Mouse (Mus musculus) heart, embryonic 12.5 days (tissue): ENCODE measurements around the gene Ube3b. TPM values are rescaled to one million over a fixed set of nuclear protein-coding genes. Genes with fewer than 3 reads are reported as not detected.

Source experiments
- ATAC-seq: fragments of 200-750 bp; cut with Nextera tagmentation; 2 replicates; pipeline ENCODE4 v1.8.0; 2017; ENCODE audit warnings: moderate TSS enrichment, moderate library complexity; ENCODE audit not compliant: insufficient number of reproducible peaks, low FRiP score
- H3K27ac ChIP-seq: fragments of 300-500 bp; sonication (generic); 2 replicates; pipeline ENCODE4 v1.5.1; 2016; ENCODE audit warnings: mild to moderate bottlenecking, moderate library complexity; ENCODE audit not compliant: poor library complexity, severe bottlenecking
- H3K27me3 ChIP-seq: fragments of 300-500 bp; sonication (generic); replicated peaks from 2 replicates; pipeline ENCODE4 v1.6.1; 2016; ENCODE audit warnings: mild to moderate bottlenecking, moderate library complexity
- H3K36me3 ChIP-seq: fragments of 300-500 bp; sonication (generic); 2 replicates; pipeline ENCODE4 v1.6.1; 2016; ENCODE audit warnings: mild to moderate bottlenecking, moderate library complexity
- H3K4me1 ChIP-seq: fragments of 300-500 bp; sonication (generic); replicated peaks from 2 replicates; pipeline ENCODE4 v1.6.1; 2016; ENCODE audit warnings: mild to moderate bottlenecking
- H3K4me2 ChIP-seq: fragments of 300-500 bp; sonication (generic); 2 replicates; pipeline ENCODE4 v1.6.1; 2016; ENCODE audit warnings: mild to moderate bottlenecking, moderate library complexity
- H3K4me3 ChIP-seq: fragments of 300-500 bp; sonication (generic); 2 replicates; pipeline ENCODE4 v1.5.1; 2016; ENCODE audit warnings: mild to moderate bottlenecking
- H3K9ac ChIP-seq: fragments of 300-500 bp; sonication (generic); 2 replicates; pipeline ENCODE4 v1.6.1; 2016; ENCODE audit warnings: mild to moderate bottlenecking, moderate library complexity
- H3K9me3 ChIP-seq: fragments of 300-500 bp; sonication (generic); replicated peaks from 2 replicates; pipeline ENCODE4 v1.6.1; 2016; ENCODE audit warnings: mild to moderate bottlenecking, moderate library complexity
- WGBS: fragments of 180-500 bp; shearing (Covaris S2); methylation state at CpG from one replicate; pipeline ENCODE4 v1.1.7; 2016; 5-methylcytosine and 5-hydroxymethylcytosine counted together
- polyA plus RNA-seq: library from polyadenylated mRNA; unstranded; fragments of >200 nt; fragmentation: Nextera tagmentation; extraction: Ambion mirVana; gene quantifications from 2 replicates; pipeline ENCODE4 v1.2.1, GENCODE M21; 2016

The Ube3b gene
- polyA plus RNA-seq, 1 experiment from 2014 or later: 57.0 TPM

DNA sequence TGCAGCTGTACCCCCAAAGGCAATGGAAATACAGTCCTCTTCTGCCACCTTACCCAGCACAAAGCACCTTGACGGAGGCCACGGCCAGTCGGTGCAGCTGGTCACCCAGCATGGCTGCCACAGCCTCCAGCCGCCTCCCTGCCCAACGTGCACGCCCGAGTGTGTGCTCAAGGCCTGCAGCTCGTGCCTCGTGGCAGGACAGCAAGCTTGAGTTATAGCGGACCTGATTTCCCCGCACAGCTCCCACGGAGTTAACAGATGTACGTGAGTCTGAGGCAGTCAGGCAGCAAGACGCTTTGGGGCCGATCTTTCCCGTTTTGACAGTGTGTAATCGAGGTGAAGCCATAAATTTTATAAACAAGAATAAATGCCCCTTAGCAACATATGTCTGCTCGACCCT, 48.2 kb downstream of the Ube3b start:
- WGBS: 74% methylated on average over 18 of the region's 18 CpGs
- no peaks in the 10 kb centered on the region for H3K27me3 ChIP-seq
- no peak overlapping the region for H3K4me2 ChIP-seq
- no peaks in the 10 kb centered on the region for H3K4me1 ChIP-seq
- ATAC-seq: no peak
- H3K9ac ChIP-seq: no peak overlapping the region
- H3K4me3 ChIP-seq: no peak overlapping the region
- no peaks in the 10 kb centered on the region for H3K9me3 ChIP-seq
- 0 out of 2 replicates have a peak, but pooled peaks cover 2% of the 10 kb centered on the region for H3K36me3 ChIP-seq
- H3K27ac ChIP-seq: no peak overlapping the region

DNA sequence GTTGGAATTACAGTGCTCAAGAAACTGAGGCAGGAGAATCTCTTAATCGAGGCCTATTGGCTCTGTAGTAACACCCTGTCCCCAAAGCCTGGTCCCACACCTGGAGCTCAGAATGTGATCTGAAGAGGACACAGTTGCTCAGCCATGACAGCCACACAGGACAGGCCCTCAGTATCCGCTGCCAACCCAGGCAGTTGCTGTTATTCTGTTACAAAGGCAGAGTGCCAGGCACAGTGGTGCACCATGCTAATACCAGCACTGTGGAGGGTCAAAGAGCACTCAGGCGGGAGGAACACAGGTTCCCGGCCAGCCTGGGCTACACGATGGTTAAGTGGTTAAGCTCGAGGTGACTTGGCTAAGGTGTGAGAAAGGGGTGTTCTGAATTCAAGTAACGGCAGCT, 49.4 kb downstream of the Ube3b start:
- Histone ChIP-seq H3K9ac (no peak overlapping the region), H3K27me3 (no peaks in the 10 kb centered on the region), H3K4me2 (no peak overlapping the region), H3K36me3 (peaks cover 4% of the 10 kb centered on the region), H3K27ac (no peak overlapping the region), H3K4me1 (no peaks in the 10 kb centered on the region), H3K9me3 (no peaks in the 10 kb centered on the region), H3K4me3 (no peak overlapping the region)
- no peak for ATAC-seq
- WGBS: 84% methylated on average over 7 of the region's 7 CpGs

DNA sequence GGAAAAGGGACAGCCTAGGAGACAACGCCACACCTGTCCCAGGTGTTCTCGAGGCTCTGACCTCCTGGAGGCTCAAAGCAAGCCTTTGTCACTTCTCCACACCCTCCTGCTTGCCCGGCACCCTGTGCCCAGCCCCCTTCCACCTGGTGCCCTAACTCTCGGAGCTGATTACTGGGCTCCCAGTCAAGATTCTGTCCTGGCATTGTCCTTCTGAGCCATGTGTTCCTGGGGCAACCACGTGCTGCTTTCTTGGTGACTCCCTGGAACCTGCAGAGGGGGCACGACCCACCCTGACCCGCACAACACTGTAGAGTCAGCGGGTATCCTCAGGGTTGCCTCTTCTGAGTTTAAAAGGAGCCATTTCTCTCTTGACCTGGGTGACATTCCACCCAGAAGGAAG, 54.0 kb downstream of the Ube3b start:
- Histone ChIP-seq H3K27me3 (no peaks in the 10 kb centered on the region), H3K4me1 (no peaks in the 10 kb centered on the region), H3K4me3 (no peak overlapping the region), H3K36me3 (peaks cover 40% of the 10 kb centered on the region), H3K9ac (no peak overlapping the region), H3K9me3 (no peaks in the 10 kb centered on the region), H3K4me2 (no peak overlapping the region), H3K27ac (no peak overlapping the region)
- WGBS: 78% methylated on average over 8 of the region's 8 CpGs
- no peak for ATAC-seq

DNA sequence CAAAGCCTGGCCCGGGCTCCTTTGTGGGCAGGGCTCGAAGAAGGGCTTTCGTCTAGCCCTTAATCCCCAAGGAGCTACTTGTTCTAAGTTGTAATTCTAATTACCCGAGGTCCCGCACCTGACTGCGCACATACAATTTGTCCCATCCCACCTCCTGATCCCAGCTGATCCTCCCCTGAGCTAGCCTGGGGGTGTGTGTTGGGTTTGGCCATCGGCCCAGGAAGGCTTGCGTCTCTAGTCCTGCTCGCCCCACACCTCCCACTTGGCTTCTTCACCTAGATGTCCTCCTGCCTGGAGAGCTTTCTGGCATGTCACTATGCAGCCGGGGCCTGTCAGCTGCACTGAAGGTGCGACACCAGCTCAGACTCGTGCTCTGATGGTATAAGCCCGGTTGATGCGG, 55.2 kb downstream of the Ube3b start:
- no peak overlapping the region for H3K4me2 ChIP-seq
- peaks cover 40% of the 10 kb centered on the region for H3K36me3 ChIP-seq
- H3K9me3 ChIP-seq: no peaks in the 10 kb centered on the region
- ATAC-seq: no peak
- 91% methylated on average over 14 of the region's 14 CpGs for WGBS
- no peaks in the 10 kb centered on the region for H3K27me3 ChIP-seq
- no peak overlapping the region for H3K27ac ChIP-seq
- no peak overlapping the region for H3K4me3 ChIP-seq
- H3K9ac ChIP-seq: no peak overlapping the region
- no peaks in the 10 kb centered on the region for H3K4me1 ChIP-seq

DNA sequence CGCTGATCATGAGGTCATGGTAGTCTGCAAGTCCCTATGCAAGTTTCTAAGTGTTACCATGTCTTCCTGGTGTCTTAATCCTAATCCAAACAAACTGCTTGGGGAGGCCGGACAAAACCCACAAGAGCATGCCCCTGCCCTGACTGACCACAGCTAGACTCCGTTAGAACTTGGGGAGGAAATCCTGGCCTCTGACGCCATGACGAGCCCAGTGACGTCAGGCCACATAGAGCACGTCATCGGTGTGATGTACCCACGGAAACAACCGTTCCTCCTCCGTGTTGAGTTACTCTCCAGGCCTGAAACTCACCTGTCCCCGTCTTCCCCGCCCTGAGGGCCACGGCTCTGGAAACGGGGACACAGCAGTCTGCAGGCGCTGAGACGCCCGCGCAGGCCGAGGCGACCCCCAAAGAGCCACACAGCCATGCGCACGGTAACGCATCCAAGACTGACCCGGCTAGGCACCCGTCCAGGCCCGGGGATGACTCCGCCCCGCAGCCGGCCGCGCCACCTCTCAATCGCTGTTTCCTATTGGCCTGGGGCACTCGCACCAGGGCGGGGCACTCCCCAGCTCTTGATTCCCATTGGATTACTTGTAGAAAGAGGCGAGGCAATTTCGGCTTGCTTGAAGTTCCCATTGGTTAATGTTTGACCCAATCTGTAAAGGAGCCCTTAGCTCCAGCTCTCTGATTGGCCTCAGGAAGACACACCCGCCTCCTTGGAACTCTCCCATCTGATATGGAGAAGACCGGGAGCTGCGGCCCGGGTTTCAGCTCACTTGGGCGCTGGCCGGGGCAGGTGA, 63.4 kb downstream of the Ube3b start, which contains the start of the genes Mmab and Mvk:
Mmab (minus strand) TSS at position 495 of the 802 bp plus-strand sequence.
Mvk (plus strand) TSS at position 704 of the 802 bp plus-strand sequence.
- peak within 1 kb of the TSS; percentile 82 for H3K9ac ChIP-seq
- H3K27me3 ChIP-seq: no peaks in the 10 kb centered on the region
- peaks cover 21% of the 10 kb centered on the region; the same call in 1 of the 2 replicates for H3K36me3 ChIP-seq
- ATAC-seq: peak; percentile 98
- peaks cover 15% of the 10 kb centered on the region for H3K4me1 ChIP-seq
- 2% methylated on average over 43 of the region's 43 CpGs for WGBS
- H3K4me3 ChIP-seq: peak within 1 kb of the TSS; percentile 77
- H3K9me3 ChIP-seq: no peaks in the 10 kb centered on the region
- peak within 1 kb of the TSS; percentile 78 for H3K4me2 ChIP-seq
- H3K27ac ChIP-seq: peak within 1 kb of the TSS; percentile 52

DNA sequence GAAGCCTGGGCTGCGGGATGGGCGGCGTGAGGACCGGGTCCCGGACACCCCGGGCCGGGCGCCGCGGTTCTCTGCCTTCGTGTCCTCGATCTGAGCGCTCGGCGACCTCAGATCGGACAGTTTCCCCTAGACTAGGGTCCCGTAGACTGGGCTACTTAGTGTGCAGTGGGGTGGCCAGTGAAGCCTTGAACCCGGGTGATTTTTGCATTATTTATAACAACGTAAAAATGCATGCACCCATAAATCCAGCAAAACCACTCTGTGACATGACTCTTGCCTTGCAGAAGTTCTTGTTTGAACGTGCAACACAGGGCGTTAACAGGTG, 63.9 kb downstream of the Ube3b start:
- Histone ChIP-seq H3K4me1 (peaks cover 15% of the 10 kb centered on the region), H3K27ac (no peak overlapping the region), H3K36me3 (peaks cover 21% of the 10 kb centered on the region; the same call in 1 of the 2 replicates), H3K27me3 (no peaks in the 10 kb centered on the region), H3K4me2 (peak overlapping the region; percentile 78), H3K4me3 (peak overlapping the region; percentile 77), H3K9me3 (no peaks in the 10 kb centered on the region), H3K9ac (peak overlapping the region; percentile 82)
- ATAC-seq: no peak
- under 1% methylated on average over 21 of the region's 21 CpGs for WGBS

DNA sequence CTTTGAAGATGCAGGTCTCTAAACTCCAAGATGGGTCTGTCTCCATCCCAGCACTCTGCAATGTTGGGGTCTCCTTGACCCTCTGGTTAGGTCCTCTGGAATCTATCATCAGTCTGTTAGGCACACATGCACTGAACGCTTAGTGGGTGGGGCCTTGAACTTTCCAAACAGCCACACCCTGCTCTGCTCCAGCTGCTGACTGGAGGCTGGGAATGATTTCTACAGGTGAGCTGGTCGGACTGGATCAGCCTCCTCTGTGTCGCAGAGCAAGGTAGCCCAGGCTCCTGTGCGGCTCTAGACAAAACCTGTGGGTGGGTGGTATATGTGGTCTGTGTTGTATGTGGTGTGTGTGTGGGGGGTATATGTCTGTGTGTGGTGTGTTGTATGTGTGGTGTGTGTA, 68.6 kb downstream of the Ube3b start:
- Histone ChIP-seq H3K9ac (no peak overlapping the region), H3K4me2 (no peak overlapping the region), H3K4me1 (peaks cover 10% of the 10 kb centered on the region), H3K9me3 (no peaks in the 10 kb centered on the region), H3K4me3 (no peak overlapping the region), H3K36me3 (peaks cover 52% of the 10 kb centered on the region), H3K27ac (no peak overlapping the region), H3K27me3 (no peaks in the 10 kb centered on the region)
- ATAC-seq: no peak
- 82% methylated on average over 4 of the region's 4 CpGs for WGBS

DNA sequence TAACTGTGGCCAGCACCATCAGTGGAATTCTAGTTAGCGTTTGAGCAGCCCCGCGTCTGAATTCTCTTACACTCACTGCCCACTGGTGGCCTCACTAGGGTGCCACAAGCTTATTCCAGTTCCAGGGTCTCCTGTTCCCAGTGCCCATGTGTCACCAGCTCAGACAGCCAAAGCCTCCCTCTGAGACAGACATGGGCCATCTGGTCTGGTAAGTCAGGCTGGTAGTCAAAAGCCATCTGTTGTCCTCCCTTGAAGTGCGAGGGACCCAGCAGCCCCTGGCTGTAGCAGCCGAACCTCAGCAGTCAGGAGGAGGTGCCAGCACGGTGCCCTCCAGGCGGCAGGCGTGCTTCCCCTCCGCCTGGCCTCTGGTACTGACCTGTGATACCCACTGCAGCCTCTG, 75.9 kb downstream of the Ube3b start:
- Histone ChIP-seq H3K9me3 (no peaks in the 10 kb centered on the region), H3K4me1 (peaks cover 15% of the 10 kb centered on the region), H3K27me3 (peaks cover 11% of the 10 kb centered on the region), H3K4me3 (no peak overlapping the region), H3K9ac (no peak overlapping the region), H3K4me2 (no peak overlapping the region), H3K36me3 (peaks cover 19% of the 10 kb centered on the region), H3K27ac (no peak overlapping the region)
- 77% methylated on average over 9 of the region's 9 CpGs for WGBS
- no peak for ATAC-seq

DNA sequence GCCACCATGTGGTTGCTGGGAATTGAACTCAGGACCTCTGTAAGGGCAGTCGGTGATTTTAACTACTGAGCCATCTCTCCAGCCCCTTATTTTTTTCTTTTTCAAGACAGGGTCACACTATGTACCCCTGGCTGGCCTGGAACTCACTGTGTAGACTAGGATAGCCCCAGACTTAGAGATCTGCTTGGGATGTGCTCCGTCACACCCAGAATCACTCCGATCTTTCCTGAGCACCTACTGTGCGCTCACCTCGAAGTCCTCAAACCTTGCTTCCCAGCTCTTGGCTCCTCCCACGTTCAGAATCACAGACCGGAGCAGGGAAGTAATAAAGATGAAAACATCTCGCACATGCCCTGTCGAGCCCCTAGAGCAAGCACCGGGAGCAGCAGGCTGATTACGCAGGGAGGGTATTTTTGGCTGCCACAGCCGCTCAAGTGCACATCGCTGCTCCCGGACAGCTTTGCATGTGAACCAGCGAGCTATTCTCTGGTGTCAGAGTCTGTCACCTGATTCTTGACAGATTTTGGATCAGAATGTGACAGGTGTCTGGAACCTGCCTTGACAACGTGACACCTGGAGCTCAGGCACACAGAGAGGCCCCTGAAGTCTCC, 76.7 kb downstream of the Ube3b start:
- H3K9ac ChIP-seq: no peak overlapping the region
- H3K27ac ChIP-seq: no peak overlapping the region
- 50% methylated on average over 16 of the region's 16 CpGs for WGBS

DNA sequence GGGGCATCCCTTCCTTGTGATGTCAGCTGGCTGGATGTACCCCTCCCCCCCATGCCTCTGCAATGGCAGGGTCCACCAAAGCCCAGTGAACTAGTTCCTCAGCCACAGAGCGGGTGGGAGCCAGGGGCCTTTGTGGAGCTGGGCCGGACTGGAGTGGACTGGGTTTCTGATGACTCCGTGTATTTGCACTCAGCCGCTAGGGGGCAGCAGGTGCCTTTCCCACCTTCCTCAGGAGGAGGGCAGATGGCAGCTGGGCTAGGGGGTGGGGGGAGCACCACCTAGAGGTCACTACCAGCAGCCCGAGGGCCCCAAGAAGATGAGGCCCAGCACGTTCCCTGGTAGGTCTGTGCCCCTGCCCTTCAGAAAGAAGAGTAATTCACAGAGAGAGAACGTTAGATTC, 80.8 kb downstream of the Ube3b start:
- peaks cover 23% of the 10 kb centered on the region for H3K4me1 ChIP-seq
- H3K9me3 ChIP-seq: no peaks in the 10 kb centered on the region
- no peak overlapping the region for H3K9ac ChIP-seq
- ATAC-seq: 0 out of 2 replicates have a peak, but pooled peaks have one; percentile 13
- H3K36me3 ChIP-seq: no peaks in the 10 kb centered on the region
- WGBS: 7% methylated on average over 7 of the region's 7 CpGs
- no peak overlapping the region for H3K4me2 ChIP-seq
- no peak overlapping the region for H3K4me3 ChIP-seq
- H3K27me3 ChIP-seq: peaks cover 11% of the 10 kb centered on the region
- no peak overlapping the region for H3K27ac ChIP-seq

More for the DNA sequence above, 76.7 kb downstream of the Ube3b start:
- Histone ChIP-seq H3K9me3 (no peaks in the 10 kb centered on the region), H3K4me3 (no peak overlapping the region), H3K27me3 (peaks cover 11% of the 10 kb centered on the region), H3K4me2 (peak overlapping the region; percentile 24; the same call in 1 of the 2 replicates), H3K4me1 (peaks cover 20% of the 10 kb centered on the region), H3K36me3 (peaks cover 17% of the 10 kb centered on the region)
- no peak for ATAC-seq
